Mouse (Mus musculus) liver, adult (tissue): Measurements from ENCODE around the gene T.

Experiments
- GATA4 ChIP-seq: IDR thresholded peaks from 2 replicates; pipeline ENCODE4 v1.6.1; 2014; ENCODE audit warnings: mild to moderate bottlenecking, low read length; ENCODE audit not compliant: insufficient replicate concordance

T gene

DNA sequence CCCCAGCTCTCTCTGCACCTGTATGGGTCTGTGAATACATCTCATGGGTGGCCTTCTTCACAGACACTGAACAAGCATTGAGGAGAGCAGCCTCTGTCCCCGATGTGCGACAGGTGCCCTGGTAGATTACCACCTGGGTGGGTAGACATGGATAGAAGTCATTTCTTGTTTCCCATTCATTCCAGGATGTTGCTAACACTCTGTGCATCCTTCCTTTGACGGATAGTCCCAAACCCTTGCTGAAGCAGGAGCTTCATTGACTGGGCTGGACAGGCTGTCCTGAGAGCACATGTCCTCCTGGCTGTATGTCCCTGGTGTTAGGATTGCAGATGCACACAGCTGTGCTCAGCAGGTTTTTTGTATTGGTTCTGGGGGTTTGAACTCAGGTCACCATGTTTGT, 33.5 kb downstream of the T start:
- no peak for TF ChIP-seq GATA4

DNA sequence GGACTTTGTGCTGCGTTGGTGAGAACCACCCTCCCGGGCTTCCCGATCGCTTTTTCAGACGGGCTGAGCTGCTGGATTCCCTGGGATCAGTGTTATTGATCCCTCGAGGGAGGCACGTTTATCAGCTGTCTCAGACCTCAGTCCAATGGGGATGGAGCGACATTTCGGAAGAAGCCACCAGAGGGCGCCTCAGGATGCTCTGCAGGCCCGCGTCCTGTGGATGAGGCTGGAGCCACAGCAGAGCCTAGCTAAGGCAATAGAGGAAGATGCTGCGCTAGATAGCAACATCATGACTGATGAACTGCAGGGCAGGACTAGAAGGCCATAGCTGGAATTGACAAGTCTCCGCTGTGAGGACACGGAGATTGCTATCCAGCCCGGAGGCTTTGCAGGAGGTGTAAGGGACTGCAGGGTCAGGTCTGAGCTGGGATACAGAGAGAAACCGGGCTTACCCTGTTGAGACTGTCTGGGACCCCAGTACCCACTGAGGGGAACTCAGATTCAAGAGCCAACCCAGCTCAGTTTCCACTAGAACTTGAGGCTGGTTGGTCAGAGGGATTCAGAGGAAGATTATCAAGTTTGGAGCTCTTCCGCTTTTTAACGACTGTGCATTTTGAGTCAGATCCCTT, 34.6 kb downstream of the T start:
- TF ChIP-seq GATA4 = no peak

DNA sequence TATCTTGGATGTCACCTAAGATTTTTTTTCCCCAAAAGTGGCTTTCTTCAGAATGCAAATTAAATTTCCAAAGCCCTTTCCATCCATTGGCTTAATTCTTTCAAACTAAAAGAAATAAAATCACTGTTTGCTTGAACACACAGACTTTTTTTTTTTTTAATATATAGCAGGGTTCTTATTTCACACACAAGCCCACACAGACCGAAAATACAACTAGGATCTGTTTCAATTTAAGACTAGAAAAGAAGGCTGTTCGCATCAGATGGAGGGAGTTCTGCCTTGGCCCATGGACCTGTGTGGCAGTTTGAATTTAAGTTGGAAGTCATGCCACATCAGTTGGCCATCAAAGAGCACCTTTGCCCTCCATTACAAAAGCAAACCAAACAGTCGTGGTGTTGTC, 44.3 kb downstream of the T start:
- TF ChIP-seq GATA4 = no peak

DNA sequence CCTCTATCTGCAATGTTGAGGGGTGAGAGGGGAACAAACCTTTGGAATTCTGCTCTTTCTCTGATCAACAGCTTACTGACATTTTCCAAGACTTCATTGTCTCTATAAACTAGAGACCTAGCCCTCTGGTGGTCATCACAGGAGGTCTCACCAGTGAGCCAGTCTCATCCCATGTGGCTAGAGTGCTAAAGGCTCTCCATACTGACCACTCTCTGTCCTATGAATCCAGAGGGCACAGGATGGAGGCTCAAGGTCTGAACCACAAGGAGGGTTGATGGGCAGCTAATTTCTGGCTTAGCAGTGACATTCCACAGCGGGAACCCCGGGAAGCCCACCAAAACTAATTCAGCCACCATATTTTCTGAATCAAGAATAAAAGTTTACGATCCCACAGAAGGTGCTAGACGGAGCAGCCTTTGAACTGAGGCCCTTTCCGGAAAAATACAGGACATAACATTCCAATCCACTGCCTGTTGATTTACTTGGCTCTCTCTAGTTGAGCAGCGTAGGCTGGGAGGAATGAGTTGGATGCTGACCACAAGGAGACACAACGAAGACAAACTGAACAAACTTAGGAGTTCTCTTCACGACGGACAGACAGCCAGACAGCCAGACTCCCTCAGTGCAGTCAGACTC, 45.4 kb downstream of the T start:
- no peak for TF ChIP-seq GATA4

DNA sequence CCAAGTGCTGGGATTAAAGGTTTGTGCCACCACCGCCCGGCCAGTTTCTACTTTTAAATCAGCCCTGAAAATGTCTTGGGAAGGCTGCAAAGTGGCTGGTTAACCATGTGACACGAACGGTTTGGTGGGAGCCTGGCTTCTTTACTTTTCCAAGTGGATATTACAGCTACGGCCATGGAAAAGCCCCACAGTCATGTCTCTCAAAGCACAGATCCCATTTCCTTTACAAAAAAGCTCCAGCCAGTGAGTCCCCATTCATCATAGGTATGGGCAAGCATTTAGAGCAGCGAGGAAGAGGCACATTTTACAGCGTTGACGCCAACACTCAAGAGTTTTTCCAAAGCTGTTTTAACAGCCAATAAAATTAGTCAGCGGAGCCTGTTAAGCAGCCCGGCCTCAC, 47.6 kb downstream of the T start:
- no peak for TF ChIP-seq GATA4

DNA sequence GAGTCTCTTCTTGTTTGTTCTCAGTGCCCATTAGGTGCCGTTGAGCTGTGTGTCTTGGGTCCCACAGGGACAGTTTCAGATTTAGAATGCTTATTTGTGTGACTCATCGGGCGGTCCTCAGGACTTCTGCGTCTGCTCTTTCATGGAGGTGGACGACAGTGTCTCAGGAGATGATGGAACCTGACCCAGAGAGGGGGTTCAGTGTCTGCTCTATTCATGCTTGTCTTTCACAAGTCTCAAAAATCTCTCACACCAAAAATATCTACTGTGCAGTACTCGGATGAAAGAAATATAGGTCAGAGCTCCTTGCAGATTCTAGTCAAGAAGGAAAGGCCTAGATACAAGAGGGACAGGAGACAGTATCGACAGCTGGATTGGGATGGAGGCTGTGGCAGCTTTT, 48.7 kb downstream of the T start:
- no peak for TF ChIP-seq GATA4

DNA sequence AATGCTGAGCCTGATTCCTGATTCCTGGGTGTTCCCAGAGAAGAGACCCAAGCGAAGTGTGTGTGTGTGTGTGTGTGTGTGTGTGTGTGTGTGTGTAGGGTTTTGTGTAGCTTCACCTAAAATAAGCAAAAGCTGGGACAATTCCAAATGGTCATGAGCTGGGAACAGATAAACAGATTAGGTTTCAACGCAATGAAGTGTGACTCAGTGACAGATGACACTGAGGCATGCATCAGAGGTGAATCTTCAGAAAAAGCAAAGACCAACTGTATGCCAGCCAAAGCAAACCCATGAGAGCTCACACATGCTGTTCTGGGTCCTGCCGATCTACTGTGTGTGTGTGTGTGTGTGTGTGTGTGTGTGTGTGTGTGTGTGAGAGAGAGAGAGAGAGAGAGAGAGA, 50.0 kb downstream of the T start:
- no peak for TF ChIP-seq GATA4

DNA sequence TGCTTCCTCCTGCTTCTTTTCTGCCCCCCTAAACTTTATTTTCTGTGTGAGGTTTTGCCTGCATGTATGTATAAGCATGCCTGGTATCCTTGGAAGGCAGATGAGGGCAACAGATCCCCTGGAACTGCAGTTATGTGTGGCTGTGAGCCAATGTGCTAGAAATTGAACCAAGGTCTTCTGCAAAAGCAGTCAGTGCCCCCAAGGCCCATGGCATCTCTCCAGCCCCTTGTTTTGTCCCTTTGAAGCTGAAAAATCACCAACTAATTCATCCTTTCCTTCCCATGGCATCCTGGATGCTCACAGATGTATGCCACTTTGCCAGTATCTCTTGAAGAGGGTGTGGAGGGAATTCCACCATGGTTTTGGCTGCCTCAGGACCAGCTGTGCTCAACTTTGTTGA, 50.9 kb downstream of the T start:
- no peak for TF ChIP-seq GATA4

DNA sequence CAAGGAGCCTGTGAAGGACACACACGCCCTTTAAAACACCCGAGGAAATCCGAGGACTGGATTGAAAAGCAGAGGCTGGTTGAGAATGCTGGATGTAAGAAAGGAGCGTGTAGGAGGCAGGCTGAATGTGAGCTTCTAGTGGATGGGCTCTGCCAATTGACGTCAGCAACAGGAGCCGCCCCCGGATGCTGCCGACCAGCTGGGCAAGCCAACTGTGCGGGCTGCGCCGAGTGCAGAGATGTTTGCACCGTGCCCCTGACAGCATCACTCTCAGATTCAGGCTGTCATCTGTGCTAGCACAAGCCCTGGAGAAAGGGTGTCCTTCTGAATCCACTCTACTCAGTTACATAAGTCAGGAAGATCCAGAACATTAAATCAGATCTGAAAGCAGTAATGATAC, 53.6 kb downstream of the T start:
- TF ChIP-seq GATA4 = no peak

DNA sequence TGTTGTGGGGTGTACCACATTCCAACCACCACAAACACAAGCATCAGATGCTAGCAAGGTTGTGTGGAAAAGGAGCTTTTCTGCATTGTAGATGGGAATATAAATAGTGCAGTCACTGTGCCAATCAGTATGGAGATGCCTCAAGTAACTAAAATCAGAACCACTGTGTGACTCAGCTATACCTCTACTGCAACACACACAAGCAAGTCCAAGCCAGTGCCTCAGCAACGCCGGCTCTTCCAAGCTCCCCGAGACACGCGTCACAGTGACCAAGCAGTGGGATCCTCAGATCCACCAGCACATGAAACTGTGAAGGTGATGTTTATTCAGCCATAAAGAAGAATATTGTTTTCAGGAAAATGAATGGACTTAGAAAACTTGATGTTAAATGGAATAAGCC, 56.7 kb downstream of the T start:
- no peak for TF ChIP-seq GATA4
